Mouse (Mus musculus): ENCODE data around the gene Gm11939.

DNA sequence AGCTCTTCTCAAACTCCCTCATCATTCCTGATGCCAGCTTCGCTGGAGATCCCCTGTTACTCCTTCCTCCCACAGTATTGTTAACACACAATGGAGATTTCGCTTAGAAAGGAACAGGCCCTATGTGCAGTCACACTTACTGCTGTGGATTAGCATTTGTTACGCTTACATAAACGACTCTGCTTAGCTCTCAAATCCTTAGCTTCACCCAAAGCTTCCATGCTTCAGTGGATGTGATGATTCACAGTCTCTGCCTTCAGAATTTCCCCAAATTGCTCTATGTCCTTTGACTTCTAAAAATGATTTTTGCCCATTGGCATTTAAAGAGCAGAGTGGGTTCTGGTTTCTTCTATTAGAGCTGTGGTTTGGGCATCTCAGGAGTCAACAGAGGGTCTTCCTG lies 13.9 kb upstream of the Gm11939 start:
- TF ChIP-seq CTCF (conservative IDR thresholded peaks at IDR 0.05; ENCODE audit: insufficient read depth, insufficient read length, low read depth, low read length) = no peak
- no peak for TF ChIP-seq POLR2A (IDR thresholded peaks at IDR 0.05; ENCODE audit: low read depth, low read length)

Measured in kidney, adult 2 months (tissue).